Mouse (Mus musculus): Measurements from ENCODE around the gene Olfr750. TPM values are rescaled to one million over a fixed set of nuclear protein-coding genes. Genes with fewer than 3 reads are reported as not detected.

The Olfr750 gene
- polyA plus RNA-seq, 1 experiment from 2014 or later, result not detected

Other genes with a start within 250 kb of the Olfr750 start
- 3.5 and 5.7 TPM in 2 replicates for gene Tep1, start 203.9 kb downstream of the Olfr750 start, polyA plus RNA-seq (2016; fragmentation: Nextera tagmentation; extraction: Ambion mirVana)
- gene Klhl33, start 176.9 kb downstream of the Olfr750 start, polyA plus RNA-seq (2016; fragmentation: Nextera tagmentation; extraction: Ambion mirVana), result 0.22 and 0.46 TPM in 2 replicates
- gene Osgep, start 149.5 kb downstream of the Olfr750 start, polyA plus RNA-seq (2016; fragmentation: Nextera tagmentation; extraction: Ambion mirVana), result 162 and 166 TPM in 2 replicates
- 320 and 335 TPM in 2 replicates for gene Apex1, start 149.5 kb downstream of the Olfr750 start, polyA plus RNA-seq (2016; fragmentation: Nextera tagmentation; extraction: Ambion mirVana)
- 54.5 and 57.6 TPM in 2 replicates for gene Pip4p1, start 143.6 kb downstream of the Olfr750 start, polyA plus RNA-seq (2016; fragmentation: Nextera tagmentation; extraction: Ambion mirVana)
- 48.8 and 49.9 TPM in 2 replicates for gene Pnp, start 143.4 kb downstream of the Olfr750 start, polyA plus RNA-seq (2016; fragmentation: Nextera tagmentation; extraction: Ambion mirVana)
- not detected in 2 replicates for gene Gm49342, start 129.9 kb downstream of the Olfr750 start, polyA plus RNA-seq (2016; fragmentation: Nextera tagmentation; extraction: Ambion mirVana)
- gene Pnp2, start 118.4 kb downstream of the Olfr750 start, polyA plus RNA-seq (2016; fragmentation: Nextera tagmentation; extraction: Ambion mirVana), result 0.29 TPM in 1 of 2 replicates, not detected in the other
- not detected in 2 replicates for gene Rnase10, start 66.7 kb downstream of the Olfr750 start, polyA plus RNA-seq (2016; fragmentation: Nextera tagmentation; extraction: Ambion mirVana)
- not detected in 2 replicates for gene Rnase9, start 32.6 kb downstream of the Olfr750 start, polyA plus RNA-seq (2016; fragmentation: Nextera tagmentation; extraction: Ambion mirVana)
- gene Rnase11, start 24.3 kb downstream of the Olfr750 start, polyA plus RNA-seq (2016; fragmentation: Nextera tagmentation; extraction: Ambion mirVana), result not detected in 2 replicates
- not detected in 2 replicates for gene Rnase12, start 16.8 kb downstream of the Olfr750 start, polyA plus RNA-seq (2016; fragmentation: Nextera tagmentation; extraction: Ambion mirVana)
- gene Rnase4, start 16.6 kb upstream of the Olfr750 start, polyA plus RNA-seq (2016; fragmentation: Nextera tagmentation; extraction: Ambion mirVana), result 17.8 and 18.9 TPM in 2 replicates
- 4.1 and 4.5 TPM in 2 replicates for gene Ang, start 16.7 kb upstream of the Olfr750 start, polyA plus RNA-seq (2016; fragmentation: Nextera tagmentation; extraction: Ambion mirVana)
- gene Eddm3b, start 40.0 kb upstream of the Olfr750 start, polyA plus RNA-seq (2016; fragmentation: Nextera tagmentation; extraction: Ambion mirVana), result not detected in 2 replicates
- gene Rnase6, start 49.5 kb upstream of the Olfr750 start, polyA plus RNA-seq (2016; fragmentation: Nextera tagmentation; extraction: Ambion mirVana), result 0.28 and 0.29 TPM in 2 replicates
- not detected in 2 replicates for gene Rnase1, start 72.3 kb upstream of the Olfr750 start, polyA plus RNA-seq (2016; fragmentation: Nextera tagmentation; extraction: Ambion mirVana)
- gene Rnase2b, start 87.8 kb upstream of the Olfr750 start, polyA plus RNA-seq (2016; fragmentation: Nextera tagmentation; extraction: Ambion mirVana), result not detected in 2 replicates
- not detected in 2 replicates for gene Ang2, start 124.7 kb upstream of the Olfr750 start, polyA plus RNA-seq (2016; fragmentation: Nextera tagmentation; extraction: Ambion mirVana)
- not detected in 2 replicates for gene Ear14, start 129.0 kb upstream of the Olfr750 start, polyA plus RNA-seq (2016; fragmentation: Nextera tagmentation; extraction: Ambion mirVana)
- gene Rnase2a, start 181.7 kb upstream of the Olfr750 start, polyA plus RNA-seq (2016; fragmentation: Nextera tagmentation; extraction: Ambion mirVana), result not detected in 2 replicates